Comparison of ENCODE assay signal across 9 mouse cellular contexts in genomic region chr2:142058751-142059090, GRCm38 (mm10).
DNase-seq lines count a peak whose midpoint lies in the region; ATAC-seq and TF ChIP-seq lines count a peak whose summit lies in the region.
"Had no signal": no experiment of that assay in that cellular context is flagged by ENCODE, and none has a peak within 500 bp of the region (broad histone marks: within the 10 kb centered on the region; RNA-seq: fewer than 3 reads in every experiment).

No protein-coding gene starts in this region.

- peak overlapping the region; percentile 49; the same call in 1 of the 2 replicates for H3K4me2 ChIP-seq in heart, postnatal 0 days (ENCODE audit: low read depth, low read length)
- H3K4me2 ChIP-seq in forebrain, embryonic 13.5 days, result no peak overlapping the region; the same call in 1 of the 2 replicates
- peak overlapping the region; percentile 36 for H3K4me2 ChIP-seq in intestine, embryonic 15.5 days (replicated peaks)
- no peak overlapping the region for H3K4me2 ChIP-seq in neural tube, embryonic 14.5 days (ENCODE audit: low read depth, low read length)
- no peak overlapping the region for H3K4me2 ChIP-seq in liver, embryonic 11.5 days
- H3K4me2 ChIP-seq: neural tube, embryonic 12.5 days had no signal

- no peaks in the 10 kb centered on the region for H3K4me1 ChIP-seq in heart, postnatal 0 days (ENCODE audit: control insufficient read depth, insufficient read depth)
- no peaks in the 10 kb centered on the region for H3K4me1 ChIP-seq in heart, adult 2 months (ENCODE audit: control insufficient read depth, insufficient read depth, low read length)
- peaks cover 16% of the 10 kb centered on the region for H3K4me1 ChIP-seq in forebrain, embryonic 13.5 days
- no peaks in the 10 kb centered on the region for H3K4me1 ChIP-seq in intestine, embryonic 15.5 days (replicated peaks)
- H3K4me1 ChIP-seq in neural tube, embryonic 14.5 days (ENCODE audit: control insufficient read depth, insufficient read depth, low read length), result no peaks in the 10 kb centered on the region
- no peaks in the 10 kb centered on the region for H3K4me1 ChIP-seq in liver, embryonic 11.5 days (replicated peaks; ENCODE audit: control insufficient read depth, insufficient read depth, low read length)

- TF ChIP-seq CTCF in heart, postnatal 0 days (IDR thresholded peaks at IDR 0.05; ENCODE audit: low read depth), result no peak
- TF ChIP-seq CTCF in heart, adult 2 months (IDR thresholded peaks at IDR 0.05), result no peak

- no peak for ATAC-seq in heart, postnatal 0 days (ENCODE audit: insufficient read depth, low read depth)
- ATAC-seq in forebrain, embryonic 13.5 days, result peak; percentile 76; the same call in 1 of the 2 replicates
- no peak for ATAC-seq in intestine, embryonic 15.5 days
- peak; percentile 39; the same call in 1 of the 2 replicates for ATAC-seq in neural tube, embryonic 14.5 days (ENCODE audit: low read depth)
- ATAC-seq in liver, embryonic 11.5 days (replicated peaks; ENCODE audit: low FRiP score), result no peak

- no peak overlapping the region for H3K9ac ChIP-seq in heart, postnatal 0 days (replicated peaks; ENCODE audit: low read depth, low read length)
- no peak overlapping the region for H3K9ac ChIP-seq in heart, adult 2 months (ENCODE audit: low read depth, low read length)
- H3K9ac ChIP-seq in forebrain, embryonic 13.5 days, result no peak overlapping the region
- H3K9ac ChIP-seq in intestine, embryonic 15.5 days, result no peak overlapping the region
- no peak overlapping the region for H3K9ac ChIP-seq in neural tube, embryonic 14.5 days (replicated peaks; ENCODE audit: low read depth, low read length)
- H3K9ac ChIP-seq in liver, embryonic 11.5 days (ENCODE audit: low read depth, low read length), result no peak overlapping the region
- H3K9ac ChIP-seq: neural tube, embryonic 12.5 days had no signal

- WGBS in heart, postnatal 0 days, result 45% methylated on average over 2 of the region's 2 CpGs
- 38% methylated on average over 2 of the region's 2 CpGs for whole genome bisulfite sequencing in heart, adult 2 months
- 56% methylated on average over 2 of the region's 2 CpGs for WGBS in forebrain, embryonic 13.5 days
- 35% methylated on average over 2 of the region's 2 CpGs for WGBS in intestine, embryonic 15.5 days
- WGBS in neural tube, embryonic 14.5 days, result 43% methylated on average over 2 of the region's 2 CpGs
- 39% methylated on average over 2 of the region's 2 CpGs for WGBS in liver, embryonic 11.5 days

- DNase-seq in heart, postnatal 0 days (ENCODE audit: low spot score), result no peak
- no peak for DNase-seq in heart, adult 2 months
- DNase-seq in liver, embryonic 11.5 days (ENCODE audit: low spot score), result no peak
- no peak for DNase-seq in kidney, adult 18-20 months
- DNase-seq: thymus, adult 2 months had no signal

- H3K27me3 ChIP-seq in heart, postnatal 0 days (ENCODE audit: control insufficient read depth, insufficient read depth, low read length), result no peaks in the 10 kb centered on the region
- no peaks in the 10 kb centered on the region for H3K27me3 ChIP-seq in heart, adult 2 months (ENCODE audit: control insufficient read depth, insufficient read depth, low read length)
- H3K27me3 ChIP-seq in forebrain, embryonic 13.5 days, result no peaks in the 10 kb centered on the region
- no peaks in the 10 kb centered on the region for H3K27me3 ChIP-seq in intestine, embryonic 15.5 days (replicated peaks)
- H3K27me3 ChIP-seq in neural tube, embryonic 14.5 days (ENCODE audit: control insufficient read depth, insufficient read depth, low read length), result no peaks in the 10 kb centered on the region
- H3K27me3 ChIP-seq in liver, embryonic 11.5 days (replicated peaks; ENCODE audit: control insufficient read depth, insufficient read depth, low read length), result no peaks in the 10 kb centered on the region
- H3K27me3 ChIP-seq: neural tube, embryonic 12.5 days had no signal

- H3K4me3 ChIP-seq in heart, postnatal 0 days (ENCODE audit: low read depth, low read length), result no peak overlapping the region
- H3K4me3 ChIP-seq in heart, adult 2 months, result no peak overlapping the region
- H3K4me3 ChIP-seq in forebrain, embryonic 13.5 days, result no peak overlapping the region
- H3K4me3 ChIP-seq in intestine, embryonic 15.5 days (replicated peaks), result no peak overlapping the region
- no peak overlapping the region for H3K4me3 ChIP-seq in neural tube, embryonic 14.5 days (ENCODE audit: low read depth, low read length)
- no peak overlapping the region for H3K4me3 ChIP-seq in liver, embryonic 11.5 days (ENCODE audit: low read depth, low read length)
- H3K4me3 ChIP-seq: neural tube, embryonic 12.5 days had no signal

- TF ChIP-seq POLR2A in heart, adult 2 months (IDR thresholded peaks at IDR 0.05; ENCODE audit: insufficient read depth, low read depth, low read length), result no peak

- H3K36me3 ChIP-seq in heart, postnatal 0 days (replicated peaks; ENCODE audit: control insufficient read depth, insufficient read depth, low read length), result no peaks in the 10 kb centered on the region
- H3K36me3 ChIP-seq in heart, adult 2 months (ENCODE audit: control insufficient read depth, insufficient read depth, low read length), result no peaks in the 10 kb centered on the region
- no peaks in the 10 kb centered on the region for H3K36me3 ChIP-seq in forebrain, embryonic 13.5 days (ENCODE audit: poor library complexity, severe bottlenecking)
- no peaks in the 10 kb centered on the region for H3K36me3 ChIP-seq in intestine, embryonic 15.5 days
- H3K36me3 ChIP-seq in neural tube, embryonic 14.5 days (ENCODE audit: control insufficient read depth, insufficient read depth, low read length), result no peaks in the 10 kb centered on the region
- no peaks in the 10 kb centered on the region for H3K36me3 ChIP-seq in liver, embryonic 11.5 days (ENCODE audit: control insufficient read depth, insufficient read depth, low read length)
- H3K36me3 ChIP-seq: neural tube, embryonic 12.5 days had no signal

- H3K9me3 ChIP-seq in heart, postnatal 0 days (replicated peaks; ENCODE audit: control insufficient read depth, low read length), result no peaks in the 10 kb centered on the region
- H3K9me3 ChIP-seq in forebrain, embryonic 13.5 days (replicated peaks), result no peaks in the 10 kb centered on the region
- no peaks in the 10 kb centered on the region for H3K9me3 ChIP-seq in intestine, embryonic 15.5 days
- no peaks in the 10 kb centered on the region for H3K9me3 ChIP-seq in neural tube, embryonic 14.5 days (ENCODE audit: control insufficient read depth, low read length)
- no peaks in the 10 kb centered on the region for H3K9me3 ChIP-seq in liver, embryonic 11.5 days (ENCODE audit: control insufficient read depth, low read length)
- H3K9me3 ChIP-seq: neural tube, embryonic 12.5 days had no signal

- no peaks in the 10 kb centered on the region for H3K79me2 ChIP-seq in heart, adult 2 months (replicated peaks; ENCODE audit: control insufficient read depth, insufficient read depth, low read length)

- no peak overlapping the region for H3K27ac ChIP-seq in heart, postnatal 0 days (ENCODE audit: low read depth)
- no peak overlapping the region for H3K27ac ChIP-seq in heart, adult 2 months
- peak overlapping the region; percentile 72 for H3K27ac ChIP-seq in forebrain, embryonic 13.5 days
- no peak overlapping the region for H3K27ac ChIP-seq in intestine, embryonic 15.5 days
- H3K27ac ChIP-seq in neural tube, embryonic 14.5 days (ENCODE audit: low read depth, low read length), result peak overlapping the region; percentile 7
- H3K27ac ChIP-seq in liver, embryonic 11.5 days (ENCODE audit: low read depth, low read length), result no peak overlapping the region
- H3K27ac ChIP-seq: neural tube, embryonic 12.5 days had no signal

- intact Hi-C loops in heart, adult 2 months (cut with DNase I), result no loop called here

- no peak for TF ChIP-seq EP300 in heart, postnatal 0 days (IDR thresholded peaks at IDR 0.05; ENCODE audit: low read depth)
- TF ChIP-seq EP300 in heart, adult 2 months (IDR thresholded peaks at IDR 0.05; ENCODE audit: insufficient read depth, low read depth, low read length), result no peak

Comparison
In these comparisons a context has a peak if more than half of its experiments do, and no peak if none do; other contexts are left out.
1. ATAC-seq: peak in forebrain, embryonic 13.5 days (single experiment) and neural tube, embryonic 14.5 days (single experiment); none in heart, postnatal 0 days (single experiment), intestine, embryonic 15.5 days (single experiment) and liver, embryonic 11.5 days (single experiment).
2. H3K27ac ChIP-seq: peak in forebrain, embryonic 13.5 days (single experiment) and neural tube, embryonic 14.5 days (single experiment); none in heart, postnatal 0 days (single experiment), heart, adult 2 months (single experiment), intestine, embryonic 15.5 days (single experiment) and liver, embryonic 11.5 days (single experiment).
3. H3K4me2 ChIP-seq: peak in heart, postnatal 0 days (single experiment) and intestine, embryonic 15.5 days (single experiment); none in forebrain, embryonic 13.5 days (single experiment), neural tube, embryonic 14.5 days (single experiment) and liver, embryonic 11.5 days (single experiment).